Mouse (Mus musculus) liver, embryonic 11.5 days (tissue): ENCODE measurements around the gene Ube2l6. TPM values are rescaled to one million over a fixed set of nuclear protein-coding genes. Genes with fewer than 3 reads are reported as not detected.
A peak's percentile ranks its signal among the peaks of the same experiment; 100 is the strongest.

Source experiments
- ATAC-seq: fragments of 200-750 bp; cut with Nextera tagmentation; replicated peaks from 2 replicates; pipeline ENCODE4 v1.8.0; 2017; ENCODE audit warnings: moderate number of reproducible peaks, mild to moderate bottlenecking, moderate TSS enrichment, moderate library complexity; ENCODE audit not compliant: low FRiP score
- DNase-seq: peaks from one replicate; pipeline ENCODE4 v3.0.0-alpha.2; 2017; ENCODE audit warnings: low spot score
- H3K27ac ChIP-seq: fragments of 300-500 bp; sonication (generic); 2 replicates; pipeline ENCODE4 v1.5.1; 2014; ENCODE audit warnings: mild to moderate bottlenecking, low read depth, low read length, control low read depth
- H3K27me3 ChIP-seq: fragments of 300-500 bp; sonication (generic); replicated peaks from 2 replicates; pipeline ENCODE4 v1.6.1; 2014; ENCODE audit warnings: low read length, mixed read lengths; ENCODE audit not compliant: control insufficient read depth, insufficient read depth
- H3K36me3 ChIP-seq: fragments of 300-500 bp; sonication (generic); 2 replicates; pipeline ENCODE4 v1.6.1; 2014; ENCODE audit warnings: mild to moderate bottlenecking, low read length, moderate library complexity, mixed read lengths; ENCODE audit not compliant: control insufficient read depth, insufficient read depth
- H3K4me1 ChIP-seq: fragments of 300-500 bp; sonication (generic); replicated peaks from 2 replicates; pipeline ENCODE4 v1.6.1; 2014; ENCODE audit warnings: low read length, mixed read lengths; ENCODE audit not compliant: control insufficient read depth, insufficient read depth
- H3K4me2 ChIP-seq: fragments of 300-500 bp; sonication (generic); 2 replicates; pipeline ENCODE4 v1.6.1; 2014; ENCODE audit warnings: mild to moderate bottlenecking, control low read depth, moderate library complexity
- H3K4me3 ChIP-seq: fragments of 300-500 bp; sonication (generic); 2 replicates; pipeline ENCODE4 v1.5.1; 2014; ENCODE audit warnings: low read depth, low read length, control low read depth
- H3K9ac ChIP-seq: fragments of 300-500 bp; sonication (generic); 2 replicates; pipeline ENCODE4 v1.6.1; 2014; ENCODE audit warnings: low read depth, low read length, control low read depth
- H3K9me3 ChIP-seq: fragments of 300-500 bp; sonication (generic); 2 replicates; pipeline ENCODE4 v1.6.1; 2016; ENCODE audit warnings: low read length, inconsistent platforms, mixed read lengths; ENCODE audit not compliant: control insufficient read depth
- WGBS: fragments of 180-500 bp; shearing (Covaris S2); extraction: QIAGEN DNeasy Blood & Tissue Kit; methylation state at CpG from one replicate; pipeline ENCODE4 v1.1.7; 2014; 5-methylcytosine and 5-hydroxymethylcytosine counted together
- polyA plus RNA-seq: library from polyadenylated mRNA; unstranded; fragments of >200 nt; fragmentation: Nextera tagmentation; extraction: Ambion mirVana; gene quantifications from 2 replicates; pipeline ENCODE4 v1.2.1, GENCODE M21; 2014

The Ube2l6 gene
- polyA plus RNA-seq, 1 experiment from 2014 or later, result 114 TPM

DNA sequence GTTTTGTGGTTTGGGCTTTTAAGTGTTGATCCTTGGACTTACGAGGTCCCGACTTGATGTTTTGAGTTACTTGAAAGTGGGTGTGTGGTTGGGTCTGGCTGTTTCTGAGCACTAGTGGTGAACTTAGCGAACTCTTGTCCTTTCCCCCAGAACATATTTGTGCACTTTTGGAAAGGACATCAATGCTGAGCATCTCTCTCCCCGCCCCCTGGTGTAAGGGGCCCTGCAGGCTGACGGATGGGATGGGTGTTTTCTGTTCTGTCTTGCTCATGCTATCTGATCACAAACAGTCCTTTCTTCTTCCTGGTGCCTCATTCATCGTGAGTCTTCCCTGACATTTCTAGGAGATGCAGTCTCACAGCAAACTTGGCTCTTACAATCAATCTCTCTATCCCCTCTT is 45.0 kb downstream of the Ube2l6 start:
- ATAC-seq (peak; percentile 25; the same call in 1 of the 2 replicates), DNase-seq (no peak)
- Histone ChIP-seq H3K9me3 (no peaks in the 10 kb centered on the region), H3K4me1 (peaks cover 35% of the 10 kb centered on the region), H3K4me3 (peak overlapping the region; percentile 67), H3K27me3 (no peaks in the 10 kb centered on the region), H3K36me3 (peaks cover 19% of the 10 kb centered on the region; the same call in 1 of the 2 replicates), H3K9ac (0 out of 2 replicates have a peak overlapping the region, but pooled peaks have one; percentile 27), H3K4me2 (peak overlapping the region; percentile 89), H3K27ac (peak overlapping the region; percentile 21)
- WGBS, result 53% methylated on average over 6 of the region's 6 CpGs

DNA sequence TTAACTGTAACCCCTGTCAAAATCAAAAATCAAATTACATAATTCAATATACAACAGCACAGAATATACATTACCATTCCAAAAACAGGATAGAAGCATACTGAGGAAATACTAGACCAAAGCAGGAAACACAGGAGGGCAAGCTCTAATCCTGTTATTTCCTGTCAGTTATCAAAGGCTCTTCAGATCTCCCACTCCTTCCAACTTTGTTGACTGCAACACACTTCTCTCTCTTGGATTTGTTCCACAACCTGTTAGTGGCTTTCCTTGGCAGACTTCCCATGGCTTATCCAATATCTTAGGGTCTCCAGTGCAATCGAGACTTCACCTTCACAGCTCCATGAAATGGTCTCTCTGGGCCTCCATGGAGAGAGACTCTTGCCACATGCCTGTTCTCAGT is 46.6 kb downstream of the Ube2l6 start:
- Histone ChIP-seq H3K9ac (no peak overlapping the region), H3K9me3 (no peaks in the 10 kb centered on the region), H3K4me3 (no peak overlapping the region), H3K4me2 (no peak overlapping the region; the same call in 1 of the 2 replicates), H3K4me1 (peaks cover 31% of the 10 kb centered on the region), H3K36me3 (peaks cover 30% of the 10 kb centered on the region), H3K27me3 (no peaks in the 10 kb centered on the region), H3K27ac (0 out of 2 replicates have a peak overlapping the region, but pooled peaks have one; percentile 29)
- whole genome bisulfite sequencing, result 76% methylated on average over 1 of the region's 1 CpGs
- no peak for DNase-seq
- ATAC-seq, result no peak

DNA sequence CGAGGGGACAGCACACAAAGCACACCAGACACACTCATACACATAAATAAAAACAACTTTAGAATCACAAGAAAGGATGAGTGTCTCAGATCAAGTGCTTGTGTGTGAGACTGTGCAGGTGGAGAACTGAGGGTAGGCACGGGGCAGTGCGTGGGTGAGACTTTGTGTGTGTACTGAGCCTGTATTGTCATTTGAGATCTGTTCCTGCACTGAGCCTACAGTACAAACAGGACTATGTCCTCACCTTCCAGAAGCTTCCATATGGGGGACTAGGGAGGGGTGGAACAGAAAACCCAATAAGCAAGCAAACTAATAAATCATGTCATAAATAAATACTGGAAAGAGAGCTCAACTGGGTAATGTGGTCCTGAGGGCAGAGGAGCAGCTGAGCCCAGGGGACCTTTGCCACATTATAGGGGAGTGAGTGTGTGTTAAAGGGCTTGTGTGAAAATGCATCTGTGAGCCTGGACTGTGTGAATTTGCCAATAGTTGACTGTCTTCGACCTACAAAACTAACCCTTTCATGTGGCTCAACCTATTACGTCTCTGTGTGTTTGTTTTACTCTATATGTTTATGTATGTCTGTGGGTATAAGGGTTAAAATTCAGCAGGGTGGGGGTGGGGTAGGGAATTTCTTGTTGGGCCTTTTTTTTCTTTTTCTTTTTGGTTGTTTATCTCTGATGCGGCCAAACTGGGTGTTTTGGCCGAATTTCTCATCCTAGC is 51.9 kb downstream of the Ube2l6 start:
- Histone ChIP-seq H3K27ac (peak overlapping the region; percentile 64), H3K9ac (no peak overlapping the region), H3K4me1 (peaks cover 2% of the 10 kb centered on the region; the same call in 1 of the 2 replicates), H3K4me2 (no peak overlapping the region), H3K36me3 (peaks cover 37% of the 10 kb centered on the region), H3K9me3 (no peaks in the 10 kb centered on the region), H3K27me3 (no peaks in the 10 kb centered on the region), H3K4me3 (no peak overlapping the region)
- DNase-seq (no peak), ATAC-seq (peak; percentile 26)
- 61% methylated on average over 7 of the region's 7 CpGs for WGBS

DNA sequence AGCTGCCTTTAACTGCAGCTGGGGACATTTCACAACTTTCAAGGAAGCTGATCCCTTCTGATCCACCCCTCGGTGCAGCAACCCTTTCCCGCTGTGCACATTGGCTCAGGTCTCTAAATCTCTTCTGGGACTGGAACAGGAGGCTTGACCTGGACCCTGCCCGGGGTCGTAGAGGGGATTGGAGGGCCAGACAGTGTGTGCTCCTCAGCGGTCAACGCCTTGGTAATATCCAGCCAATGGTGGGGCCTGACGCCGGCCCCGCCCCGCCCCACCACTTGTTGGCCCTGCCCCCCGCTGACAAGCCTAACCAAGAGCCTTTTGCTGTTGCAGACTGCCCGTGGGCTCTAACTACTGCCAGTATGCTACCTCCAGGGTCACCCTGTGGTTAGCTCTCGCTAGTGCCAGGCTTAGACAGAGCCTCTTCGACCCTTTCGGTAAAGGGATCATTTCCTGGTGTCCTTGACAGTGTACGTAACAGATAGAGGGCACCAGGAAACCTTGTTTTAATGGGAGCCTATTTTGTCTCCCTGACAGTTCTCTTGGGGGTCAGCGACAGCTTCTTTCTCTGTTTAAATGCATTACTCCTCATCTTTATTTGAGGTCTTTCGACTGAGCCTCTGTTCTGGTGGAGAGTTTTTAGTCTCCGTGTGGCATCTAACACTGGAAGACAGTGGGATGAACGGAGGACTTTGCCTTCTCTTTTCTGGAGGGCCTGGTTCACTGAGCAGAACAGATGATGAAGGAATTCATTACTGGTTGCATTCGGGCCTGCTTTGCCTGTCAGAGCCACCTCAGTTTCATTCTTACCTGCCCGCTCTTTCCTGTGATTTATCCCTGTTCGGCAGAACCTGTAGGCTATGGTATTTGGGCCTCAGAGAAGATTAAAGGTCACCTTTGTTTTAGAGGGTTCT is 52.8 kb downstream of the Ube2l6 start:
- DNase-seq (peak; percentile 61), ATAC-seq (peak; percentile 77)
- Histone ChIP-seq H3K9me3 (no peaks in the 10 kb centered on the region), H3K4me1 (peaks cover 2% of the 10 kb centered on the region; the same call in 1 of the 2 replicates), H3K4me2 (no peak overlapping the region), H3K9ac (0 out of 2 replicates have a peak overlapping the region, but pooled peaks have one; percentile 5), H3K27ac (0 out of 2 replicates have a peak overlapping the region, but pooled peaks have one; percentile 64), H3K36me3 (peaks cover 35% of the 10 kb centered on the region), H3K4me3 (no peak overlapping the region), H3K27me3 (no peaks in the 10 kb centered on the region)
- WGBS, result 47% methylated on average over 23 of the region's 23 CpGs

DNA sequence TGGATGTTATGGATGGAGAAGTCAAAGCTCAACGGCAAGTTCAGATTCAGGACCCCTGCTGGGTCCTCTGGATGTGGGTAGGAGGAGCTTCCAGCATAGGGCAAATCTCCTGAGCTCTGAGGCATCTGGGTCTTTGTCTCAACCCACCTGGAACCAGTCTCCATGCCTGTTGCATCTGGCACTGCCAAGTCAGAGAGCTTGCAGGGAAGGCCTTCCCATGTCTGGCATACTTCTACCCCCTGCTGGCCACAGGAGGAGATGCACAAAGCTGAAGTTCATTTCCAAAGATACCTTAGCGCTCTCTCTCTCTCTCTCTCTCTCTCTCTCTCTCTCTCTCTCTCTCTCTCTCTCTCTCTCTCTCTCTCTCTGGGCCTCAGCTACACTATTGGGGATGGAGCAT is 57.1 kb downstream of the Ube2l6 start:
- ATAC-seq (peak; percentile 29; the same call in 1 of the 2 replicates), DNase-seq (no peak)
- WGBS, result 73% methylated on average over 2 of the region's 2 CpGs
- Histone ChIP-seq H3K27me3 (no peaks in the 10 kb centered on the region), H3K9ac (no peak overlapping the region), H3K4me3 (no peak overlapping the region), H3K36me3 (peaks cover 52% of the 10 kb centered on the region), H3K4me2 (no peak overlapping the region), H3K9me3 (no peaks in the 10 kb centered on the region), H3K4me1 (0 out of 2 replicates have a peak, but pooled peaks cover 2% of the 10 kb centered on the region), H3K27ac (no peak overlapping the region)

DNA sequence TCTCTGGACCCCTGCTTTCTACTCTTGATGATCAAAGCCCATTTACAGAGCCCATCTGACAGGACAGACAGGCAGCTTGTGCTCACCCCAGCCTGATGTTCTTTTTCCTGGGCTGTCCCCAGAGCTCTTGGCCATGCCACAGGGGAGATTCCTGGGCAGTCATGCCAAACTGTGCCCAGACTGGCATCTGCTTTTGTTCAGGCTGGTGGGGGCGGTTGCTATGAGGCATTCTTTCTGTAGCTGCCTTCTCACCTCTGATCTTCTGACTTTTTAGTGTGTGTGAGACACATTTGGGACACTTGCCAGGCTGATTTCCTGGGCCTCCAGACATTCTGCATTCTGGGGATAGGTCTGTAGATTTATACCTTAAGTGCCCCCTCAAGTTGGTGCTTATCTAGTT is 59.9 kb downstream of the Ube2l6 start:
- Histone ChIP-seq H3K4me3 (no peak overlapping the region), H3K4me1 (no peaks in the 10 kb centered on the region), H3K27me3 (no peaks in the 10 kb centered on the region), H3K9me3 (no peaks in the 10 kb centered on the region), H3K36me3 (peaks cover 66% of the 10 kb centered on the region), H3K27ac (no peak overlapping the region), H3K4me2 (no peak overlapping the region), H3K9ac (no peak overlapping the region)
- DNase-seq, result no peak
- no peak for ATAC-seq
- whole genome bisulfite sequencing, result 92% methylated on average over 1 of the region's 1 CpGs

Other genes with a start within 250 kb of the Ube2l6 start
- gene Ctnnd1, start 148.1 kb upstream of the Ube2l6 start, polyA plus RNA-seq, result 21.9 and 27.1 TPM in 2 replicates
- 0.18 and 0.22 TPM in 2 replicates for gene Btbd18, start 139.7 kb upstream of the Ube2l6 start, polyA plus RNA-seq
- gene Selenoh, start 128.1 kb upstream of the Ube2l6 start, polyA plus RNA-seq, result 241 and 264 TPM in 2 replicates
- gene Gm28635, start 120.8 kb upstream of the Ube2l6 start, polyA plus RNA-seq, result not detected in 2 replicates
- gene Med19, start 120.4 kb upstream of the Ube2l6 start, polyA plus RNA-seq, result 43.4 and 44.9 TPM in 2 replicates
- gene Tmx2, start 119.7 kb upstream of the Ube2l6 start, polyA plus RNA-seq, result 115 and 125 TPM in 2 replicates
- 26.5 and 28.8 TPM in 2 replicates for gene Zdhhc5, start 83.6 kb upstream of the Ube2l6 start, polyA plus RNA-seq
- 59.3 and 63.4 TPM in 2 replicates for gene Clp1, start 71.5 kb upstream of the Ube2l6 start, polyA plus RNA-seq
- gene Ypel4, start 64.8 kb upstream of the Ube2l6 start, polyA plus RNA-seq, result 11.4 and 14.2 TPM in 2 replicates
- 2.9 and 3.3 TPM in 2 replicates for gene Gm19426, start 55.2 kb upstream of the Ube2l6 start, polyA plus RNA-seq
- gene Serping1, start 23.4 kb upstream of the Ube2l6 start, polyA plus RNA-seq, result 38.4 and 43.2 TPM in 2 replicates
- 0.25 TPM in 1 of 2 replicates, not detected in the other for gene Smtnl1, start 23.8 kb downstream of the Ube2l6 start, polyA plus RNA-seq
- 84.3 and 84.5 TPM in 2 replicates for gene Timm10, start 28.2 kb downstream of the Ube2l6 start, polyA plus RNA-seq
- gene Slc43a1, start 40.0 kb downstream of the Ube2l6 start, polyA plus RNA-seq, result 83.2 and 101 TPM in 2 replicates
- 0.66 and 1.2 TPM in 2 replicates for gene Rtn4rl2, start 87.9 kb downstream of the Ube2l6 start, polyA plus RNA-seq
- 107 and 111 TPM in 2 replicates for gene Slc43a3, start 137.8 kb downstream of the Ube2l6 start, polyA plus RNA-seq
- gene Prg2, start 181.6 kb downstream of the Ube2l6 start, polyA plus RNA-seq, result 67.2 and 96.9 TPM in 2 replicates
- gene Prg3, start 189.4 kb downstream of the Ube2l6 start, polyA plus RNA-seq, result 10.2 and 16.7 TPM in 2 replicates
- gene Ssrp1, start 238.4 kb downstream of the Ube2l6 start, polyA plus RNA-seq, result 338 and 381 TPM in 2 replicates
- gene P2rx3, start 238.6 kb downstream of the Ube2l6 start, polyA plus RNA-seq, result 0.95 and 1.1 TPM in 2 replicates
- 3.4 and 3.7 TPM in 2 replicates for gene Tnks1bp1, start 249.2 kb downstream of the Ube2l6 start, polyA plus RNA-seq